Mouse (Mus musculus) gastrocnemius, postnatal 4 days (tissue): ENCODE measurements at regions not wholly inside any gene's neighbourhood (a gene's known extent, or its start where the extent isn't known, plus 50 kb on each side); places are given as distances from the start of the nearest gene placed in this dataset.

ENCODE experiments used
- DNase-seq, 2 experiments: peaks; one replicate each; pipeline ENCODE4 v3.0.0; 2021 to 2022; ENCODE audit warnings: low spot score in 2 of 2, mixed read lengths in 2 of 2

- DNase-seq = no peak
Observed at GRCm38 (mm10) chr5:116914876-116915275, 201.0 kb downstream of the Suds3 start.

GRCm38 (mm10) chr5:116900846-116901245, 215.1 kb downstream of the Suds3 start:
- DNase-seq = no peak

GRCm38 (mm10) chr5:116897391-116897790, 218.5 kb downstream of the Suds3 start:
- DNase-seq = no peak

GRCm38 (mm10) chr5:116895036-116895783, 220.7 kb downstream of the Suds3 start:
- no peak for DNase-seq

- DNase-seq = no peak
Observed at GRCm38 (mm10) chr5:116894575-116894974, 221.3 kb downstream of the Suds3 start.

GRCm38 (mm10) chr5:116892877-116893276, 223.0 kb downstream of the Suds3 start:
- no peak for DNase-seq

GRCm38 (mm10) chr5:116889224-116889623, 226.7 kb downstream of the Suds3 start:
- no peak for DNase-seq

GRCm38 (mm10) chr5:116886181-116887136, 229.5 kb downstream of the Suds3 start:
- peak in 1 of 2 experiments; percentile 32 for DNase-seq

- no peak for DNase-seq
Observed at GRCm38 (mm10) chr5:116879761-116880160, 236.2 kb downstream of the Suds3 start.

GRCm38 (mm10) chr5:116874941-116875340, 241.0 kb downstream of the Suds3 start:
- no peak for DNase-seq

- DNase-seq = no peak
Observed at GRCm38 (mm10) chr5:116868115-116868514, 247.8 kb downstream of the Suds3 start.

- DNase-seq = no peak
Observed at GRCm38 (mm10) chr5:116864275-116864674, 251.6 kb downstream of the Suds3 start.

GRCm38 (mm10) chr5:116852691-116853090, 261.1 kb upstream of the Srrm4 start:
- DNase-seq = no peak

GRCm38 (mm10) chr5:116831874-116832273, 240.3 kb upstream of the Srrm4 start:
- no peak for DNase-seq

GRCm38 (mm10) chr5:116829771-116830170, 238.2 kb upstream of the Srrm4 start:
- DNase-seq = peak in 1 of 2 experiments; percentile 28

- no peak for DNase-seq
Observed at GRCm38 (mm10) chr5:116823260-116823659, 231.6 kb upstream of the Srrm4 start.

GRCm38 (mm10) chr5:116822141-116822540, 230.5 kb upstream of the Srrm4 start:
- DNase-seq = no peak

GRCm38 (mm10) chr5:116809799-116810198, 218.2 kb upstream of the Srrm4 start:
- DNase-seq = no peak

- no peak for DNase-seq
Observed at GRCm38 (mm10) chr5:116809001-116809759, 217.6 kb upstream of the Srrm4 start.

- no peak for DNase-seq
Observed at GRCm38 (mm10) chr5:116797460-116797859, 205.8 kb upstream of the Srrm4 start.

GRCm38 (mm10) chr5:116795169-116795568, 203.6 kb upstream of the Srrm4 start:
- no peak for DNase-seq
